Mouse (Mus musculus) midbrain, embryonic 13.5 days (tissue): ENCODE data around the gene Acvrl1. TPM values are rescaled to one million over a fixed set of nuclear protein-coding genes. Genes with fewer than 3 reads are reported as not detected.

ENCODE experiments used
- ATAC-seq: fragments of 200-750 bp; cut with Nextera tagmentation; 2 replicates; pipeline ENCODE4 v1.8.0; 2017; ENCODE audit warnings: mild to moderate bottlenecking, moderate TSS enrichment, moderate library complexity
- H3K27ac ChIP-seq: fragments of 300-500 bp; sonication (generic); 2 replicates; pipeline ENCODE4 v1.5.1; 2015; ENCODE audit warnings: inconsistent platforms, mild to moderate bottlenecking, moderate library complexity
- H3K27me3 ChIP-seq: fragments of 300-500 bp; sonication (generic); 2 replicates; pipeline ENCODE4 v1.6.1; 2015; ENCODE audit warnings: mild to moderate bottlenecking, inconsistent platforms
- H3K36me3 ChIP-seq: fragments of 300-500 bp; sonication (generic); 2 replicates; pipeline ENCODE4 v1.6.1; 2015; ENCODE audit warnings: mild to moderate bottlenecking, inconsistent platforms
- H3K4me1 ChIP-seq: fragments of 300-500 bp; sonication (generic); replicated peaks from 2 replicates; pipeline ENCODE4 v1.6.1; 2015; ENCODE audit warnings: inconsistent platforms
- H3K4me2 ChIP-seq: fragments of 300-500 bp; sonication (generic); replicated peaks from 2 replicates; pipeline ENCODE4 v1.6.1; 2015; ENCODE audit warnings: moderate library complexity, mild to moderate bottlenecking, inconsistent platforms
- H3K4me3 ChIP-seq: fragments of 300-500 bp; sonication (generic); replicated peaks from 2 replicates; pipeline ENCODE4 v1.5.1; 2015; ENCODE audit warnings: mild to moderate bottlenecking, inconsistent platforms
- H3K9ac ChIP-seq: fragments of 300-500 bp; sonication (generic); replicated peaks from 2 replicates; pipeline ENCODE4 v1.6.1; 2015; ENCODE audit warnings: mild to moderate bottlenecking, inconsistent platforms
- H3K9me3 ChIP-seq: fragments of 300-500 bp; sonication (generic); 2 replicates; pipeline ENCODE4 v1.6.1; 2016; ENCODE audit warnings: mild to moderate bottlenecking, inconsistent platforms
- WGBS: fragments of 180-500 bp; shearing (Covaris S2); methylation state at CpG from one replicate; pipeline ENCODE4 v1.1.7; 2015; 5-methylcytosine and 5-hydroxymethylcytosine counted together
- polyA plus RNA-seq: library from polyadenylated mRNA; unstranded; fragments of >200 nt; fragmentation: Nextera tagmentation; extraction: Ambion mirVana; gene quantifications from 2 replicates; pipeline ENCODE4 v1.2.1, GENCODE M21; 2015

Gene Acvrl1
- polyA plus RNA-seq = 5.3 and 5.5 TPM in 2 replicates

DNA sequence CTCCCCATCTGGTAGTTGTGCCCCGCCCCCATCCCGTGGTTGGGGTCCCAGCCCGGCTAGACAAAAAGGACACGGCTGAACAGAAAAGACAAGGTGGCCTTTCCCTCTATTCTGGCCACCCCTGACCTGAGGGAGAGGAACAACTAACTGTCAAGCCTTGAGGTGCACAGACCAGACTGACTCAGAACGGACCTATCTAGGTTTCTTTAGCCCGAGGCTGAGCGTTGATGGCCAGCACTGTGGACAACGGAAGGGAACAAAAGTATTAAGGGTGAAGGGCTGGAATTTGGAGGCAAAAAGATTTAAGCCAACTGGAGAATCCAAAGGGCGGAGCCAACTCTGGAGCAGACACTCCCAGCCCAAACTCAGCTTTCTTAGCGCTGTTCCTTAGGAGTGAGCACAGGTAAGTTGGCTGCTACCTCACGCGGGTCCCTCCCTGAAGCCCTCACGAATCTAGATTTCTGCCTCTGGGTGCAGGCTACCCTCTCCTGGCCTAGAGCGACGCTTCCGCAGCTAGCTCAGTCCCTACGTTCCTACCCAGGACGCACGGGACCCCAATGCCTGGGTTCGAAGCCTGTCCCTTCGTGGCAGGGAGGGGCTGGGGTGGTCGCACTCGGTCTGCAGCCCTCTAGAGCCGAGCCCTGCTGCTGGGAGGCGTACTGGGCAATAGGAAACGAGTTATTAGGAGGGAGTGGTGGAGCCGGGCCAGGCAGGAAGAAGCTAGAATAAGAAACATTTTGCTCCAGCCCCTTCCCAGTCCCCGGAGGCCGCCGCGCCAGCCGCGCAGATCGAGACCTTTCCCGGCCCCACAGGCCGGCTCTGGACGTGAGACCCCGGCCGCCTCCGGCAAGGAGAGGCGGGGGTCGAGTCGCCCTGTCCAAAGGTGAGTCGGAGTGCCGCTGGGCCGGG is at the start of gene Acvrl1:
TSS of gene Acvrl1 (plus strand) at position 342 of the 909 bp plus-strand sequence.
- WGBS = 4% methylated on average over 46 of the region's 46 CpGs
- H3K9me3 ChIP-seq = 0 out of 2 replicates have a peak, but pooled peaks cover 4% of the 10 kb centered on the region
- H3K9ac ChIP-seq = peak within 1 kb of the TSS; percentile 36; the same call in 1 of the 2 replicates
- no peaks in the 10 kb centered on the region for H3K36me3 ChIP-seq
- peak within 1 kb of the TSS; percentile 32 for H3K4me3 ChIP-seq
- ATAC-seq = no peak
- no peak within 1 kb of the TSS for H3K27ac ChIP-seq
- peaks cover 22% of the 10 kb centered on the region for H3K4me1 ChIP-seq
- peaks cover 66% of the 10 kb centered on the region for H3K27me3 ChIP-seq
- H3K4me2 ChIP-seq = peak within 1 kb of the TSS; percentile 49

DNA sequence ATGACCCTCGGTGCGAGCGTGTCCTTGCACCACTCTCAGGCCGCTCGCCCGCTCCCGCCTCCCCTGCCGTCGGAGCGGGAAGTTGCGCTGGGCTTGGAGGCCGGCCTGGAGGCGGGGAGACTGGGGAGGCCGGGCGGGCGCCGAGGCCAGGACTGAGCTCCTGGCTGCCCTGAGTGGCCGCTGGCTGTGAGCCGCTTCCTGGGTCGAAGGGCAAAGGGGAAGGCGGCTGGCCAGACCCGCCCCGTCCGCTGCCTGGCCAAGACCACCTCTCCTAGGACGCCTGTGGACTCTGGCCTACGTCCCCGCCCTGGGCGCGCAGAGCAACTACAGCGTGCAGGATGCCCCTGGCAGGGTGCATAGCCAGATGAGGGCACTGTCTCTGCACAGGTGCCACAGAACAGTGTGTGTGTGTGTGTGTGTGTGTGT is 49.6 kb upstream of the Acvrl1 start:
- Histone ChIP-seq H3K4me3 (peak overlapping the region; percentile 65), H3K4me1 (peaks cover 51% of the 10 kb centered on the region), H3K9ac (peak overlapping the region; percentile 77), H3K4me2 (peak overlapping the region; percentile 84), H3K9me3 (no peaks in the 10 kb centered on the region), H3K27me3 (peaks cover 15% of the 10 kb centered on the region), H3K36me3 (no peaks in the 10 kb centered on the region), H3K27ac (peak overlapping the region; percentile 83)
- WGBS = 1% methylated on average over 29 of the region's 30 CpGs
- peak; percentile 63 for ATAC-seq

DNA sequence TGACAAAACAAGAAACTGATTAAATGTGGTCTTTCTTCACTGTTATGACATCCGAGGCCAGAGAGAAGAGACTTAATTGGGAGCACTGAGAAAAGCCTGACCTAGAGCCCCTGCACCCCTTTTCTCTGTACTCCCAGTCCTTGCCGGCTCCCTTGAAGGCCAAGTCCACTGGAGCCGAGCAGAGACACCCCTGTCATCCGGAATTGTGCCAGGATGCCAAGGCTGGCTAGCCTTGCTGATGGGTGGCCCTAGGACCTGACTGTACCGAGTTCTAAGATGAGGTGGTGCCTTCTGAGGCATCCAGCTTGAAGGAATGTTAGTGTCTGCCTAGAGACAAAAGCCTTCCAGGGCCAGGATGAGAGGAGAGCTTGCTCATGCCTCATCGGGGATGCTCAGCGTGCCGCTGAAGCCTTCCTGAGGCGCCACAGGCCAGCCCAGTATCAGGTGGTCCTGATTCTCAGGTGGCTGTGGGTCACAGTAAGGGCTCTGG is 48.2 kb upstream of the Acvrl1 start:
- Histone ChIP-seq H3K4me1 (peaks cover 49% of the 10 kb centered on the region), H3K27me3 (peaks cover 15% of the 10 kb centered on the region), H3K9ac (no peak overlapping the region), H3K27ac (no peak overlapping the region), H3K4me2 (no peak overlapping the region), H3K9me3 (no peaks in the 10 kb centered on the region), H3K4me3 (no peak overlapping the region), H3K36me3 (no peaks in the 10 kb centered on the region)
- no peak for ATAC-seq
- WGBS = 71% methylated on average over 9 of the region's 9 CpGs

DNA sequence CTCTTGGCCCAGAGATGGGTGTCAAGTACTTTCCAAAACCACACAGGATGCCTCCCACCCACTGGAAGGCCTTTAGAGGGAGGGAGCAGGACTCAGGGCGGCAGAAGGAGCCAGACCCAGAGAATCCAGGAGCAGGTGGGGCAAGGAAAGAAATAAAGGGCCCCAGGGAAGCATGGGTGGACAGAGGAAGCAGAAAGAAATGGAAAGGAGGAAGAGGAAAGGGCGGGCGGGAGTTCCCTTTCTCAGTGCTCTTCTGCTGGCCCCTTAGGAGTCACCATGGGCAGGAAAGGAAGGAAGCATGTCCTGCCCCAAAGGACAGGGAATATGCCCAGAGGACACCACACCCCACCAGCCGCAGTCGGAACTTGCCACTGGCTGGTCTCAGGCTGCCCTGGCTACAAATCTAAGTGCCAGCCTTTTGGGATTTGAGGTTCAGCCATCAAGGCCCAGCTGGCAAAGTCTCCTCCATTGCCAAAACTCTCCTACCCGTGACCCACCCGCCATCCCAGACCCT is 47.2 kb upstream of the Acvrl1 start:
- peaks cover 15% of the 10 kb centered on the region for H3K27me3 ChIP-seq
- WGBS = 84% methylated on average over 7 of the region's 7 CpGs
- H3K4me3 ChIP-seq = no peak overlapping the region
- ATAC-seq = no peak
- H3K9ac ChIP-seq = no peak overlapping the region
- H3K27ac ChIP-seq = no peak overlapping the region
- no peaks in the 10 kb centered on the region for H3K9me3 ChIP-seq
- H3K4me1 ChIP-seq = peaks cover 39% of the 10 kb centered on the region
- no peaks in the 10 kb centered on the region for H3K36me3 ChIP-seq
- H3K4me2 ChIP-seq = no peak overlapping the region

DNA sequence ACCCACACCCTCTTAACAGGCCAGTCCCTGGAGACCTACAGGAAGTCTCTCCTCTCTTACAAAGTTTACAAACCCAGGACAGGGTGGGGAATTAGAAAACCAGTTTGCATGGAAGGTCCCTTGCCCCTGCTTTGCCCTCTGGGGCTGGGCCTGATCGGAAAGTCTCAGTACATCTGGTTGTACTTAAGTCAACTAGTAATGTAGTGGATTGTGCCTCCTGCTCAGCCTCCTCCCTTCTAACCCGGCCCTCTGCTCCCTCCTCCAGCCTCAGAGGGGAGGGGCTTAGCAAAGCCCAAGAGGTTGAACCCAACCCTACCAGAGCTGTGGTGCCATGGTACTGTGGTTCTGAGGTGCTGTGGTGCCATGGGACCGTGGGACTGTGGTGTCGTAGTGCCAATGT is 46.1 kb upstream of the Acvrl1 start:
- Histone ChIP-seq H3K4me1 (peaks cover 28% of the 10 kb centered on the region), H3K27me3 (peaks cover 15% of the 10 kb centered on the region), H3K4me3 (no peak overlapping the region), H3K4me2 (no peak overlapping the region), H3K27ac (no peak overlapping the region), H3K36me3 (no peaks in the 10 kb centered on the region), H3K9me3 (no peaks in the 10 kb centered on the region), H3K9ac (no peak overlapping the region)
- no peak for ATAC-seq
- WGBS = 61% methylated on average over 4 of the region's 4 CpGs

DNA sequence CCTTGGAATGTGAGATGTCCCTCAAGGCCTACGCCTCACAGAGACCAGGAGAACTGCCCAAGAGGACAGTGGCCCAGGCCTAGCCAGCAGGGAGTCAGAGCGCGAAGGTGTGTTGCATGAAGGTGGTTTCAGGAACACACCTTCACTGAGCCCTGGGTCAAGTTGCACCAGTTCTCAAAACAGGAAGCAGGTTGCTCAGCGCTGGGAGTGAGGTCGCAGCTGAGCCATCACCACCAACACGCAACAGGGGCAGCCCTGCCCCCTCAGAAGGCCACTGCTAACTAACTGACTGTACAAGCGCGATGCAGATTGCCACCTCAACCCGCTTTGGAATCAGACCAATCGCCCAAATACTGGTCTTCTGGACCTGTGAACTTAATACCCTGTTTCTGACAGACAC is 43.8 kb upstream of the Acvrl1 start:
- H3K9me3 ChIP-seq = no peaks in the 10 kb centered on the region
- H3K9ac ChIP-seq = no peak overlapping the region
- ATAC-seq = no peak
- peaks cover 13% of the 10 kb centered on the region for H3K4me1 ChIP-seq
- no peak overlapping the region for H3K4me3 ChIP-seq
- no peaks in the 10 kb centered on the region for H3K36me3 ChIP-seq
- no peak overlapping the region for H3K4me2 ChIP-seq
- no peak overlapping the region for H3K27ac ChIP-seq
- WGBS = 89% methylated on average over 10 of the region's 10 CpGs
- H3K27me3 ChIP-seq = peaks cover 12% of the 10 kb centered on the region

DNA sequence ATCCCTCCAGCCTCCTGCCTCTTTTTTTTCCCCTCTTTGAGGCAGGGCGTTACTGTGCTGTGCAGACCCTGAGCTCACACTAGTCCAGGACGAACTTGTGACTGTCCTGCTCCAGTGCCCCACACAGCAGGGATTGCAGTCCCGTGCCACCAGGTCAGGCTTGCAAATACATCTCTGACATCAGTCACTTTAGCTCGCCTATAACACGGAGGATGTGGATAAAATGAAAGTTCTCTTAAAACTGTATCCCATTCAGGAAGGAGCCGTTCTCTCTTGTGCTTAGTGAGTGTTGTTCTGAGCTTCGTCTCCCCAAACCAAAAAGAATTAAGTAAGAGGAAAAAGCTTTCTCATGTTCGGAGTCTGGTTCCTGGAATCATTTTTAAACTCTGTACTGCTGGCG is 41.9 kb upstream of the Acvrl1 start:
- Histone ChIP-seq H3K4me2 (no peak overlapping the region), H3K27ac (no peak overlapping the region), H3K36me3 (no peaks in the 10 kb centered on the region), H3K4me1 (peaks cover 5% of the 10 kb centered on the region), H3K27me3 (no peaks in the 10 kb centered on the region), H3K9me3 (no peaks in the 10 kb centered on the region), H3K9ac (no peak overlapping the region), H3K4me3 (no peak overlapping the region)
- WGBS = 70% methylated on average over 9 of the region's 9 CpGs
- no peak for ATAC-seq

DNA sequence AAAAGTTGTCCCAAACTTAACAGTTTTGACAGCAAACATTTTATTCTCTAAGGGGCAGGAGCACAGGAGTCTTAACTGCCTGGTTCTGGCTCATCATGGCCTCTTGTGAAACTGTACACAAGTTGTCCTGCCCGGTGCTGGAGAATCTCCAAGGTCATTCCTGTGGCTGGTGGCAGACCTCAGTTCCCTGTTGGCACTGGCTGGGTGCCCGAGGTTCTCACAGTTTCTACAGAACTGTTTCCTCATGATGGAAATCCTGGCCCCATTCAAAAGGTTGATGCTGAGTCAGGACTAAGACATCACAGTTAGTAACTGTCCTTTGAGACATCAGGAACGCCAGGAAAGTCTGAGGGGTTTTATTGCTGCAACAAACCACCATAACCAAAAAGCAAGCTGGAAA is 41.4 kb upstream of the Acvrl1 start:
- WGBS = 81% methylated on average over 3 of the region's 3 CpGs
- Histone ChIP-seq H3K36me3 (no peaks in the 10 kb centered on the region), H3K4me1 (peaks cover 6% of the 10 kb centered on the region), H3K27me3 (no peaks in the 10 kb centered on the region), H3K4me3 (no peak overlapping the region), H3K27ac (no peak overlapping the region), H3K4me2 (no peak overlapping the region), H3K9me3 (no peaks in the 10 kb centered on the region), H3K9ac (no peak overlapping the region)
- ATAC-seq = no peak

DNA sequence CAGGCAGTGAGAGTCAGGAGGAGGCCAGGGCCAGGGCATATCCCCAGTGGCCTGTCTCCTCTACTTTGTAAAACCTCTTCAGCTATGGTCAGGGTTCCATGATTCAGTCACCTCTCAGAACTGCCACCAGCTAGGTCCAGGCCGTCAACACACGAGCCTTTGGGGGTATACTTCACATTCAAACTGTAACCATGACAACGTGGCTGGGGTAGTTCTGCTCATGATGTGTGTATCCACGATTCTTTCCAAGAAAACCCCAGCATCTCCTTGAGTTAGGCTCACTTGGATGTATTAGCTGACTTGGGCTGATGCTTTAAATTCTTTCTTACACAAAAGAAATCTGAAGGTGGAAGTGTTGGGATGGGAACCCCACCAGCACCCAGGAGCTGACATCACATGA is 40.0 kb upstream of the Acvrl1 start:
- Histone ChIP-seq H3K4me3 (no peak overlapping the region), H3K4me1 (peaks cover 20% of the 10 kb centered on the region), H3K27ac (no peak overlapping the region), H3K9me3 (no peaks in the 10 kb centered on the region), H3K4me2 (no peak overlapping the region), H3K9ac (no peak overlapping the region), H3K36me3 (no peaks in the 10 kb centered on the region), H3K27me3 (no peaks in the 10 kb centered on the region)
- ATAC-seq = no peak
- WGBS = 32% methylated on average over 4 of the region's 4 CpGs

DNA sequence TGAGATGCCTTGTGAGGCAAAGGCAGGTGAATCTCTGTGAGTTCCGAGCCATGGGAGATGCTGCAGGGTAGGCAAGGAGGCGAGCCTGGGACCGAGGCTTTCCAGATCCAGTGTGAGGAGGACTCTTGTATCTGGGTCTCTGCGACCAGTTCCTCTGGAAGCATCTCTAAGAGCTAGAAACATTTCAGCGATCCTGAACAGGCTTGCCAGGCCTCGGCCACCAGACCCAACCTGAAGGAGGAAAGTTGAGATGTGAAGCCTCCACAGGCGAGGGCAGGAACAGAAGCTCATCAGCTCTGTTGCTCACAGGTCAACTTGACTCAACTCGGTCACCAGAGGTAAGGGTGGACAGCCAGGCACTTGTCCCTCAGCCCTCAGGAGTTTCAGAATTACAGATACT is 36.8 kb upstream of the Acvrl1 start:
- Histone ChIP-seq H3K9me3 (no peaks in the 10 kb centered on the region), H3K9ac (no peak overlapping the region), H3K36me3 (no peaks in the 10 kb centered on the region), H3K4me3 (no peak overlapping the region), H3K27me3 (no peaks in the 10 kb centered on the region), H3K27ac (no peak overlapping the region), H3K4me2 (no peak overlapping the region), H3K4me1 (peaks cover 33% of the 10 kb centered on the region)
- WGBS = 91% methylated on average over 8 of the region's 8 CpGs
- no peak for ATAC-seq

DNA sequence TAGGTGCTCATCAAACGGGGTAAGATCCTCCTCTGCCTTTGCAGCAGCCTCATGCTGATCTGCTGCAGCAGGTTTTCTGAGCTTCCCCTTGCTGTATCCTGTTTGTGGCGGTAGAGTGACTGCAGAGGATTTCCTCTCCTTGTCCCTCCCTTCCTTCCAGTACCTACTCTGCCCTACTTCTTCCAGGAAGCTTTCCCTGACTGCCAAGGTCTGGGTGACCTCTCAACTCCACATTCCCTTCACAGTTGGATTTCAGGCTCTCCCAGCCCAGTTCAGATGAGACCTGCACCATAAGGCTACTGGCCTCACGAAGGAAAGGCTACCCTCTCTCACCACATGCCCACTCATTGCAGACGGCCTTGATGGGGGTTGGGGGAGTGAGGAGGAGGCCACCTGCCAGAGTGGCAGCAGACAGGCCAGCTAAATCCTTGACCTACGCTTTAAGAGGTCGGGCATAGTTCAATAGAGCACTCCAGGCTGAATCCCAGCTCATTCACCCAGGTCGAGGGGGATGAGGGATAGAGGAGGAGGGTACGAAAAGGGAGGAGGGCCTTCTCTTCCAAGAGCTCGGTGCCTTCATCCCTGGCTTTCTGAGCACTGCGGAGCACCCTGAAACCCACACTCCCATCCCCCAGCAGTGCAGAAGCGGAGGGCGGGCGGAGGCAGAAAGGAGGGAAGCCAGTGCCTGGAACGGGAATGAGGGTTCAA is 36.0 kb upstream of the Acvrl1 start:
- H3K27me3 ChIP-seq = no peaks in the 10 kb centered on the region
- H3K27ac ChIP-seq = peak overlapping the region; percentile 82
- H3K36me3 ChIP-seq = no peaks in the 10 kb centered on the region
- no peaks in the 10 kb centered on the region for H3K9me3 ChIP-seq
- H3K9ac ChIP-seq = 0 out of 2 replicates have a peak overlapping the region, but pooled peaks have one; percentile 7
- peaks cover 35% of the 10 kb centered on the region for H3K4me1 ChIP-seq
- H3K4me2 ChIP-seq = peak overlapping the region; percentile 41
- WGBS = 15% methylated on average over 14 of the region's 14 CpGs
- no peak overlapping the region for H3K4me3 ChIP-seq
- ATAC-seq = peak; percentile 56
